Mouse (Mus musculus): Measurements from ENCODE around the gene Rbm17. TPM values are rescaled to one million over a fixed set of nuclear protein-coding genes. Genes with fewer than 3 reads are reported as not detected.
A peak's percentile ranks its signal among the peaks of the same experiment; 100 is the strongest.

The Rbm17 gene
- total and polyA plus RNA-seq, 3 experiments: 199 to 405 (median 239) TPM

GRCm38 (mm10) chr2:11552966-11553451, 50.9 kb downstream of the Rbm17 start:
- peak; percentile 42 for DNase-seq (ENCODE audit: extremely low read depth)
- Histone ChIP-seq H3K27ac (ENCODE audit: insufficient read depth, low read depth) (peak overlapping the region; percentile 55), H3K4me1 (ENCODE audit: control insufficient read depth in 1 of 2, insufficient read depth in 2 of 2) (peaks cover 5 to 25% of the 10 kb centered on the region in 2 experiments; a peak in 3 of 4 replicates), H3K9me3 (replicated peaks; ENCODE audit: low read length) (no peaks in the 10 kb centered on the region), H3K4me3 (replicated peaks in 1 of 3; ENCODE audit: low read depth in 2 of 3, low read length in 2 of 3, poor library complexity in 1 of 3) (peak overlapping the region; percentile 67 to 83 (median 82)), H3K4me2 (ENCODE audit: insufficient read depth, low read depth, poor library complexity, severe bottlenecking) (peak overlapping the region; percentile 92), H3K27me3 (replicated peaks) (peaks cover 2% of the 10 kb centered on the region), H3K79me2 (replicated peaks; ENCODE audit: control insufficient read depth, extremely low read depth, insufficient read depth, poor library complexity, severe bottlenecking) (no peaks in the 10 kb centered on the region), H3K36me3 (replicated peaks in 1 of 2; ENCODE audit: control insufficient read depth in 1 of 2, insufficient read depth in 1 of 2, low read length in 1 of 2) (peaks cover 0 to 10% of the 10 kb centered on the region in 2 experiments), H3K9ac (ENCODE audit: insufficient read depth, low read depth) (peak overlapping the region; percentile 52)
- no peak for TF ChIP-seq BHLHE40 (IDR thresholded peaks at IDR 0.05; ENCODE audit: low read depth, low read length)
- TF ChIP-seq ZMIZ1 (IDR thresholded peaks at IDR 0.05; ENCODE audit: low read depth, low read length): no peak
- TF ChIP-seq POLR2A (IDR thresholded peaks at IDR 0.05; ENCODE audit: low read depth, low read length): no peak
- no peak for TF ChIP-seq MYC (IDR thresholded peaks at IDR 0.05; ENCODE audit: low read depth, low read length)
- no peak for TF ChIP-seq TBP (conservative IDR thresholded peaks at IDR 0.05; ENCODE audit: low read depth, low read length)
- no peak for TF ChIP-seq TCF12 (IDR thresholded peaks at IDR 0.05; ENCODE audit: low read depth, low read length)
- TF ChIP-seq SMC3 (IDR thresholded peaks at IDR 0.05; ENCODE audit: low read depth, low read length): no peak
- dilution Hi-C loops (cut with MboI; ENCODE audit: extremely low pct_ligation_motif_present, extremely low pct_unique_long_range_greater_than_20kb, low sequenced_read_pairs): no loop called here
- in situ Hi-C loops (cut with MboI; ENCODE audit: low pct_ligation_motif_present, low pct_unique_long_range_greater_than_20kb, low sequenced_read_pairs): no loop called here

DNA sequence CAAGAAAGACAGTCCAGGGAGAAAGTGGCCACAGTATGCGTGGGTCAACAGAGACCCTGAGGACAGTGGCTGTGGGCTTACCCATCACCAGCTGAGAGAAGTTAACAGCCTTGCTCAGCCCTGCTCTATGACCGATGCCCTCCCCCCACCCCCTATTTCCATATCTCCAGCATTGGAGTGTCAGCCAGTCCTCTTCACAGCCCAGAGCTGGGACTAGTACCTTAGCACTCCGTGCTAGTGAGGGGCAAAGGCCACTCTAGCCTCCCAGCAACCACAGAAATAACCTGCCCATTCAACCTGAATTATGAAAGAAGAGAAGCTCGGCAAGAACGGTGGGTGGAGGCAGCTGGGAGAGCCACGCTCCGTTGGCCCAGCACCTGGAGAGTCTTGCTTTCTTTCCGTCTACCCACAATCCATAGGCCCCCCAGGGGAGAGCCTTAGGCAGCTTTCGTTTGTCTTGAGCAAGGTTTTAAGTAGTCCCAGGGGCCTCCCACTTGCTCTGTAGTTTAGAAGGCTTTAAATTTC, 51.6 kb downstream of the Rbm17 start:
- Histone ChIP-seq H3K9me3 (replicated peaks; ENCODE audit: low read length) (no peaks in the 10 kb centered on the region), H3K27ac (ENCODE audit: insufficient read depth, low read depth) (no peak overlapping the region), H3K4me3 (replicated peaks in 1 of 3; ENCODE audit: low read depth in 2 of 3, low read length in 2 of 3, poor library complexity in 1 of 3) (peak overlapping the region; percentile 67 to 83 (median 82)), H3K79me2 (replicated peaks; ENCODE audit: control insufficient read depth, extremely low read depth, insufficient read depth, poor library complexity, severe bottlenecking) (no peaks in the 10 kb centered on the region), H3K27me3 (replicated peaks) (peaks cover 2% of the 10 kb centered on the region), H3K4me2 (ENCODE audit: insufficient read depth, low read depth, poor library complexity, severe bottlenecking) (peak overlapping the region; percentile 92), H3K4me1 (ENCODE audit: control insufficient read depth in 1 of 2, insufficient read depth in 2 of 2) (peaks cover 5 to 31% of the 10 kb centered on the region in 2 experiments; a peak in 3 of 4 replicates), H3K36me3 (replicated peaks in 1 of 2; ENCODE audit: control insufficient read depth in 1 of 2, insufficient read depth in 1 of 2, low read length in 1 of 2) (peaks cover 0 to 10% of the 10 kb centered on the region in 2 experiments), H3K9ac (ENCODE audit: insufficient read depth, low read depth) (peak overlapping the region; percentile 52; the same call in 1 of the 2 replicates)
- dilution Hi-C loops (cut with MboI; ENCODE audit: extremely low pct_ligation_motif_present, extremely low pct_unique_long_range_greater_than_20kb, low sequenced_read_pairs): no loop called here
- in situ Hi-C loops (cut with MboI; ENCODE audit: low pct_ligation_motif_present, low pct_unique_long_range_greater_than_20kb, low sequenced_read_pairs): no loop called here
- TF ChIP-seq MYC (IDR thresholded peaks at IDR 0.05; ENCODE audit: low read depth, low read length) (0 out of 2 replicates have a peak, but pooled peaks have one; percentile 28), RCOR1 (conservative IDR thresholded peaks at IDR 0.05; ENCODE audit: low read depth, low read length) (peak; percentile 69), ETS1 (conservative IDR thresholded peaks at IDR 0.05; ENCODE audit: low read depth, low read length) (peak; percentile 70), MXI1 (IDR thresholded peaks at IDR 0.05; ENCODE audit: low read depth, low read length) (peak; percentile 60), ZNF384 (IDR thresholded peaks at IDR 0.05; ENCODE audit: low read depth, low read length) (no peak), CHD2 (IDR thresholded peaks at IDR 0.05; ENCODE audit: low read length) (no peak), IRF4 (IDR thresholded peaks at IDR 0.05; ENCODE audit: low read depth, low read length) (peak; percentile 71), TCF12 (IDR thresholded peaks at IDR 0.05; ENCODE audit: low read depth, low read length) (peak; percentile 87), HCFC1 (IDR thresholded peaks at IDR 0.05; ENCODE audit: low read depth, low read length) (peak; percentile 39; the same call in 1 of the 2 replicates), JUND (conservative IDR thresholded peaks at IDR 0.05; ENCODE audit: low read depth, low read length) (no peak), KAT2A (IDR thresholded peaks at IDR 0.05; ENCODE audit: insufficient replicate concordance, low read length) (no peak), MEF2A (IDR thresholded peaks at IDR 0.05; ENCODE audit: borderline replicate concordance, low read depth, low read length) (peak; percentile 57; the same call in 1 of the 2 replicates), PAX5 (IDR thresholded peaks at IDR 0.05; ENCODE audit: low read length) (no peak), EP300 (IDR thresholded peaks at IDR 0.05; ENCODE audit: low read length) (peak; percentile 64), MAZ (IDR thresholded peaks at IDR 0.05; ENCODE audit: low read depth, low read length) (peak; percentile 37; the same call in 1 of the 2 replicates), MAFK (IDR thresholded peaks at IDR 0.05; ENCODE audit: insufficient replicate concordance, low read length) (0 out of 2 replicates have a peak, but pooled peaks have one; percentile 58), BHLHE40 (IDR thresholded peaks at IDR 0.05; ENCODE audit: low read depth, low read length) (peak; percentile 62), ZMIZ1 (IDR thresholded peaks at IDR 0.05; ENCODE audit: low read depth, low read length) (peak; percentile 32; the same call in 1 of the 2 replicates), SIN3A (IDR thresholded peaks at IDR 0.05; ENCODE audit: low read length) (peak; percentile 83; the same call in 1 of the 2 replicates)
- peak; percentile 92 for DNase-seq (ENCODE audit: extremely low read depth)

Data from CH12.LX (cell line).